Mouse (Mus musculus) mouse trophoblast stem cell (cell line): ENCODE data around the gene H2afy2.

ENCODE experiments used
- in situ Hi-C, 2 experiments: fragments of 300-500 bp; cut with MseI, MboI; formaldehyde crosslinking; loops; 2 replicates in 1 of 2; 3 replicates in 1 of 2; pipeline ENCODE4 v1.15.1; 2025

H2afy2 gene

GRCm38 (mm10) chr10:61783621-61784251 lies at the start of gene H2afy2:
TSS of gene H2afy2 (minus strand) at chr10:61784147.
- in situ Hi-C loops, result no loop called here

- in situ Hi-C loops, result no loop called here
These were observed 48.8 kb upstream of the H2afy2 start for GRCm38 (mm10) chr10:61832713-61833112.

GRCm38 (mm10) chr10:61831741-61832140 lies 47.8 kb upstream of the H2afy2 start:
- in situ Hi-C loops, result no loop called here

- in situ Hi-C loops, result no loop called here
These were observed 47.3 kb upstream of the H2afy2 start for GRCm38 (mm10) chr10:61831251-61831650.

DNA sequence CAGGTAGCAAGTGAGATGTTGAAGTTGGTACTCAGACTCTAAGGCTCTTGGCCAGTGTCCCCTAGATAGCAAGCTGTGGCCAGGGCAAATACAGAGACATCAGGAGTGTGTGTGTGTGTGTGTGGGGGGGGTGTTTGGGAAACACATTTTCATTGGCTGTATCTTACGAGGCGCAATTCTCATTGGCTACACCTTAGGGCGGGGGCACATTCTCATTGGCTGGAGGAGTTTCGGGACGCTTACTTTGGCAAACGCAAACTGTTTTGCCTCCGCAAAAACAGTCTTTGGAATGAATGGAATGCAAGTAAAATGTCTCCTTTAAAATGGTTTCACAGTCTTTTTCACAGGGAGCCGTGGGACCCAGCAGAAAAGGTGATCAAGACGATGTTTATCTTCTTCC lies 46.9 kb upstream of the H2afy2 start:
- in situ Hi-C loops, result no loop called here

- in situ Hi-C loops, result no loop called here
These were observed 45.1 kb upstream of the H2afy2 start for GRCm38 (mm10) chr10:61829046-61829445.

DNA sequence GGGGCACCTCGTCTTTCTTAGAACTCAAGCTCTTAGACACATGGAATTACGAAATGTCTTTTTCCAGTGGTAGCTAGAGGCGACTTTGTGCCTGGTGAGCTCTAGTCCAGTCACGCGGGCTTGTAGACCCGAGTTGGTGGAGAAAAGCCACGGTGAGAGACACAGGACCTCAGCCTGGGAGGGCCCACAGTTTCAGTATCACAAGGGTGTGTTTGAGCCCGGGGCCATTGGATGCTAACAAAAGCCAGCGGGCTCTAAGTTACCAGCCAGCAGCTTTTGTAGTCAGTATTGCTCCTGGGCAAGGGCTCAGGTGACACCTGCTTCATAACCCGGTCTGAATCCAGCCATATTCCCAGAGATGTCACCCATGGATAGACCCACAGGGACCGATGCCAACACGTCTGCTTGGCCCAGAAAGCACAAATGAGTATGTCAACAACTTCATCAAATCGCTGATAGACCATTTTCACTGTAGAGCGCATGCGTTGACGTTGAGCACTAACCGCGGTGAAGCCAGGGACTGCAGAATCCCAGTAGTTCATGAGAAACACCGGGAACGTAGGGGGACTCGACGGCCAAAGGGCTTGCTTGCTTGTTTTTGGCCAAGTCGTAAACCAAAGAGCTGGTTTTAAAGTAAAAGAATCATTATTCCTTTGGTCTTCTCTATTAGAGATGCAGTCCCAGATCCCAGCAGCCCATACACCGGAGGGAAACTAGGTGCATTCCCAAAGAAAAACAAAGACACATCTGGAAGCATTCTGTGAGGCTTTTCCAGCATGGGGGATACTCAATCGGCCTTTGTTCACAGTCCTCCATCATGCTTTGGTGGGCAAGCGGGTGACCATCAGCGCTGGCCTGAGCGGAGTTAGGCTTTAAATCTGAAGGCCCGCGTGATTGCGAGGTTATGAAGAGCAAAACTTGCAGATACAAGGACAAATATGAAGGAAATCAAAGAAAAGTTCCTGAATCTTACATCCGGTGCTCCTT lies 44.3 kb upstream of the H2afy2 start:
- in situ Hi-C loops, result no loop called here

DNA sequence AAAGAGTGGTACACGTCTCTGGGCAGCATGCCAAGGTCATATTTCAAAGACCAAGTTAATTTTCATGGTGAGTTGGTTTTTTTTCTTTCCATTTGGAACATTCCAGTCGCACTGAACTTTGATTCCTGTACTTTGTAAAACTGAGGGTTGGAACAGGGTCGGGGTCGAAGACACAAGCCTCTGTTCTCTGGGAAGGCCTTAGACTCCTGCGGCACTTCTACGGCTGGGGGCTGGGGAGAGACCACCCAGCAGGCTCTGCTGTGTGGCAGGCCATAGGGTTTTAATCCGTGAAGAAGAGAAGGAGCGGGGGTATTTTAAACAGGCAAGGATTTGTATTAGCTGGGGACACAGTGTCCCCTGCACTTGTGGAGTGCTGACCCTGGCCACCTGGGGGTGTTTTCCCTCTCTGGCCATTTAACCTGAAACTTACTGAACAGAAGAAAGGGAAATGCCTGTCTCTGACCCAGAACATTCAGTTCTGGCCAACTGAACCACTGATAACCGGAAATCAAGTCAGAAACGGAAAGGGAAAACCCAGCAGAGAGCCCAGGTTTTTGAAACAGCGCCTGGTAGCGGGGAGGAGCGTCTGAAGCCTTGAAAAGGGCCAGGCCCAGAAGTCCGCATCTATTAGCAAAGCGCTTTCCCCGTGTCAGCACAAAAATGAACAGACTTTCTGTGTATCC lies 42.9 kb upstream of the H2afy2 start:
- in situ Hi-C loops, result no loop called here

DNA sequence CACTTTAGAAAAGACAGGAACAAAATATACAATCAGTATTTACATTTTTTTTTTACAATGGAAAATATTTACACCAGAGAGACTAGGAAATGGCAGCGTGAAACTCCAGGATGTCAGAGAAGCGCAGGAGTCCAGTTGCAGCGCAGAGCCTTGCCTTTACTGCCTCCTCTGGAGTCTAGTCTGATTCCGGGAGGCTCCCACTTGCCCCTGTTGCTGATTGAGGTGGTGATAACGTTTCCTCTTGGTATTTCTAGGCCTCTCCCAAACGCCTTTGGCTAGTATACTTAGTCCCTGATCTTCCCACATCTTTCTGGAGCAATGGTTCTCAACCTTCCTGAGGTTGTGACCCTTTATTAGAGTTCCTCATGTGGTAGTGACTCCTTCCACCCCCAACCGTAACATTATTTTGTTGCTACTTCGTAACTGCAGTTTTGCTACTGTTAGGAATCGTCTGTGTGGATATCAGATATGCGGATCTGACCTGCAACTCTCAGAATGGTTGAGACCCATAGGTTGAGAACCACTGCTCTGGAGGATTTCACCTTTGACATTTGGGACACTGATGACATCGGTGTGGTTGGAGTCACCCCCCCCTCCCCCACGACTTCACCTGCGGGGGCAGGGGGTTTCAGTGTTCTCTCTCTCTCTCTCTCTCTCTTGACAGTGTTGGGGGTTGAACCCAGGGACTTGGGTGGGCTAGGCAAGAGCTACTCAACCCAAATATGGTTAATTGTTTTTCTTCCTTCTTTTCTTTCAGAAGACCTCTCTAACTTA lies 42.2 kb upstream of the H2afy2 start:
- in situ Hi-C loops, result no loop called here

DNA sequence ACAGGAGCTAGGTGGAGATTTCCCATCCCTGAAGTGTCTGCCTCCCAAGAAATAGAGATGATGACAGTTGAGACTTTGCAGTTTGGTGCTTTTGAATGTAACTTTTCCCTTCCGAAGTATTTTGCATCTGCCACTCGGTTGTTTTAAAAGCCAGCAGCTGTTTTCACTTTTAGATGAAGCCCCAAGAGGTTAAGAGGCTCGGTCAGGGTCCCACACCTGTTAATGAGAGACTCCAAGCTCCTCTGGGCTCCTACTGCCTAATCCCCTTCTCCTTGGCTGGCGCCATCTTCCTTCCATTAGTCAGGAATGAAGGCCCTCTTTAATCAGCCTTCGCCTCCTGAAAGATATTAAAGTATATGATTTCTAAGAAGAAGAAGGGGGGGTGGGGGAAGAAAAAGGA lies 41.6 kb upstream of the H2afy2 start:
- in situ Hi-C loops, result no loop called here

DNA sequence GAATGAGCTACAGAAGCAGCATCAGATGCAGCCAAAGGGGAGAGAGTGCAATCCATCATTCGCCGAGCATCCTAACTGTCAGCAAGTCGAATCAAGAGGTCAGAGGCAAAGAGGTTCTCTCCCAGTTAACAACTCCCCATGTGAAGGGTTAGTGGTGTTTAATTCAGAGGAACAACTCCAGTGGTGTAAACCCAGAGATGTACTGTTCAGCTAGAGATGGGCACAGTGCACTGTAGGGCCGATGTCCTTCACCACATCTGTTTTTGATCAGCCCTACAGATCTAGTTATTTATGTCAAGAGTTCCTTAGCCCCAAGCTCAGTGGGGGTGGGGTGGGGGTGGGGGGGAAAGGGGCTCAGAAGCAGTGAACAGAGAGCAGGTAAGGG lies 39.8 kb upstream of the H2afy2 start:
- in situ Hi-C loops, result no loop called here

DNA sequence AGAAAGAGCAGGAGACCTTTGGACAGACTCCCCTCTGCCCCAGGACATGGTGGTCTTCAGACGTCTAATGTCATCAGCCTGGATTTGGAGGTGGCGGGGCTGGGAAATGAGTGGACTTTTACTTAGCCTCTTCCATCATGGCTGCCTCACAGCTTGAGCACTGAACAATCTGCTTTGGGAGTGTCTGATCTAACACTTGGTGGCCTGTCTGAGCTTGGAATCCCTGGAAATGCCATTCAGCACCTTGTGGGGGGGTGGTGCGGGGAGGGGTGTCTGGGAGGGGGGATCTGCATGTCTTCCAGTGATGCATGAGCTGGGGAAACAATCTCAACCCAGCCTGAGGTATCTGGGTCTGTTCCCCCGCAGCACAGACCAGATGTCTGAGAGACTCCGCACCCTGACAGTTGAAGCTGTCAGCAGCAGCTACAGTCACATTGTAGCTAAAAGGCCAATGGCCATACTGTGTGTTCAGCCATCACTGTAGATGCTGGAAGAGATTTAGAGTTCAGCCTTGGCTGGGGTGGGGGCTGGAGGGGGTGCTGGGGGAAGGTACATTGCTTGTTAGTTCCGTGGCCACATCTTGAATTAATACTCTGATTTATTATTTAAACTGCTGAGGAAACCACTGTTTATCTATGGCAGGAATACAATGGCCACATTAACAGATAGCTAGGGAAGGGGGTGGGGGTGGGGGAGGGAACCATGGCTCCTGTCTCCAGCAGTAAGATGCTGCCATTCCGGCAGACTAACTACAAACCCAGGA lies 39.2 kb upstream of the H2afy2 start:
- in situ Hi-C loops, result no loop called here

DNA sequence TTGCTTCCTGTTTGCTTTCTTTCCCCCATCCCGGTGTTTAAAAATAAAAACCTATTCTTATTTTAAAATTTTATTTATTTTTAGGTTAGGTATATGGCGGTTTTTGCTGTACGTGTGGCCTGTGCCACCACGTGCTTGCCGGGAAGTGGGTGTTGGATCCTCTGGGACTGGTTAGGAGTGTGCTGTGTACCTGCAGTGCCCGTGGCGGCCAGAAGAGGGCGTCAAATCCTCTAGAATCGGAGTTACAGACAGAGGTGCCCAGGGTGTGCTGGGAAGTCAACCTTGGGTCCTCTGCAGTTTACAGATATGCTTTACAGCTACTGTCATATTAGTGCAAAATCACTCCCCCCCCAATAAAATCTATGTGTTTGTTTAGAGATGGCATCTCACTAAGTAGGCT lies 36.1 kb upstream of the H2afy2 start:
- in situ Hi-C loops, result no loop called here

DNA sequence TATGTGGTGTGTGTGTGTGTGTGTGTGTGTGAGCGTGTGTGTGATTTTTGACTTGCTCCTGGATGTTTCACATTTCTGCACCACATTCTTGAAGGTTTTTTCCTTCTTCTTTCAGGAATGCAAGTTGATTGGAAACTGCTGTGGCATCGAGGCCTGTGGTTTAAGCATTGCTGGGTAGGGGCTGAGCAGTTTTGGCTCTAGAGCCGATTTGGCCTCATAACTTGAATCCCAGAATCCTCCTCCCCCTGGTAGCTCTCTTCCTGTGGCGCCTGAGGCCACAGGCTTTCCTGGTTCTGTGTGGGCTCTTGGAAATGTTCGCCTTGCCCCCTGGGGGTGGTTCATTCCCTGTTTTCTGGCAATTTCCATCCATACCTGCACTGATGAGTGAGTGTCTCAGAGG lies 28.0 kb upstream of the H2afy2 start:
- in situ Hi-C loops, result no loop called here

- in situ Hi-C loops, result no loop called here
These were observed 14.2 kb upstream of the H2afy2 start for GRCm38 (mm10) chr10:61798133-61798576.

GRCm38 (mm10) chr10:61795458-61795857 lies 11.5 kb upstream of the H2afy2 start:
- in situ Hi-C loops, result no loop called here

- in situ Hi-C loops, result no loop called here
These were observed 11.0 kb upstream of the H2afy2 start for GRCm38 (mm10) chr10:61794971-61795370.

- in situ Hi-C loops, result no loop called here
These were observed 9.1 kb upstream of the H2afy2 start for GRCm38 (mm10) chr10:61793015-61793414.

GRCm38 (mm10) chr10:61788499-61788898 lies 4.6 kb upstream of the H2afy2 start:
- in situ Hi-C loops, result no loop called here

GRCm38 (mm10) chr10:61787541-61788313 lies 3.8 kb upstream of the H2afy2 start:
- in situ Hi-C loops, result no loop called here
